In genomic region chr11:116253076-116253600, GRCm38 (mm10) we compare ENCODE assay signal across 31 mouse cellular contexts. TPM values are rescaled to one million over a fixed set of nuclear protein-coding genes. Genes with fewer than 3 reads are reported as not detected.
A peak's percentile ranks its signal among the peaks of the same experiment; 100 is the strongest.
DNase-seq lines count a peak whose midpoint lies in the region; ATAC-seq lines count a peak whose summit lies in the region.
"Had no signal": no experiment of that assay in that cellular context is flagged by ENCODE, and none has a peak within 500 bp of the region (broad histone marks: within the 10 kb centered on the region; RNA-seq: fewer than 3 reads in every experiment).

No protein-coding gene starts in this region.

- WGBS in kidney, embryonic 14.5 days, result 69% methylated on average over 3 of the region's 3 CpGs
- WGBS in hindbrain, embryonic 12.5 days, result 85% methylated on average over 3 of the region's 3 CpGs
- 87% methylated on average over 3 of the region's 3 CpGs for whole genome bisulfite sequencing in intestine, embryonic 15.5 days

- H3K9ac ChIP-seq in kidney, embryonic 14.5 days (ENCODE audit: low read depth, low read length), result no peak overlapping the region
- H3K9ac ChIP-seq in hindbrain, embryonic 12.5 days, result no peak overlapping the region
- H3K9ac ChIP-seq in intestine, embryonic 15.5 days, result no peak overlapping the region
- H3K9ac ChIP-seq: embryonic facial prominence, embryonic 15.5 days; forebrain, embryonic 12.5 days; heart, embryonic 13.5 days; liver, embryonic 12.5 days; liver, postnatal 0 days; midbrain, embryonic 12.5 days; neural tube, embryonic 12.5 days had no signal

- DNase-seq in kidney, adult 18-20 months, result peak; percentile 41
- peak; percentile 22 for DNase-seq in CD4-positive helper T cell, adult 2 months (ENCODE audit: low read depth, low spot score)
- peak; percentile 48 to 73 for DNase-seq in kidney, postnatal 36 days
- DNase-seq in thymus, postnatal 25 days, result peak; percentile 45
- DNase-seq: adrenal gland, postnatal 14 days; cerebellum, adult 18-20 months; cerebellum, postnatal 10 days; gastrocnemius, postnatal 10 days; heart, postnatal 10 days; layer of hippocampus, postnatal 36 days; left cerebral cortex, postnatal 4 days; liver, postnatal 0 days; lung, postnatal 36 days; right cerebral cortex, postnatal 4 days had no signal

- no peak for ATAC-seq in kidney, embryonic 14.5 days (ENCODE audit: low FRiP score, low TSS enrichment)
- no peak for ATAC-seq in hindbrain, embryonic 12.5 days (ENCODE audit: low FRiP score)
- ATAC-seq in intestine, embryonic 15.5 days, result no peak
- ATAC-seq in inflammation-experienced regulatory T-cells, adult 6 months, result no peak
- ATAC-seq: CD4-positive, CD25-positive, alpha-beta regulatory T cell, adult 4 months; hindbrain, postnatal 0 days; liver, embryonic 12.5 days; liver, postnatal 0 days had no signal

- peaks cover 89% of the 10 kb centered on the region for H3K36me3 ChIP-seq in kidney, embryonic 14.5 days (ENCODE audit: control insufficient read depth, insufficient read depth, low read length)
- H3K36me3 ChIP-seq in hindbrain, embryonic 12.5 days, result peaks cover 93% of the 10 kb centered on the region
- H3K36me3 ChIP-seq in intestine, embryonic 15.5 days, result peaks cover 74% of the 10 kb centered on the region

- no peaks in the 10 kb centered on the region for H3K27me3 ChIP-seq in kidney, embryonic 14.5 days (ENCODE audit: control insufficient read depth, insufficient read depth, low read length)
- H3K27me3 ChIP-seq in hindbrain, embryonic 12.5 days, result no peaks in the 10 kb centered on the region
- H3K27me3 ChIP-seq in intestine, embryonic 15.5 days (replicated peaks), result no peaks in the 10 kb centered on the region
- H3K27me3 ChIP-seq: embryonic facial prominence, embryonic 15.5 days; forebrain, embryonic 12.5 days; heart, embryonic 13.5 days; liver, embryonic 12.5 days; midbrain, embryonic 12.5 days; neural tube, embryonic 12.5 days had no signal

- H3K4me2 ChIP-seq in kidney, embryonic 14.5 days (replicated peaks; ENCODE audit: low read depth, low read length), result no peak overlapping the region
- no peak overlapping the region for H3K4me2 ChIP-seq in hindbrain, embryonic 12.5 days (replicated peaks)
- H3K4me2 ChIP-seq in intestine, embryonic 15.5 days (replicated peaks), result no peak overlapping the region
- H3K4me2 ChIP-seq: embryonic facial prominence, embryonic 15.5 days; forebrain, embryonic 12.5 days; heart, embryonic 13.5 days; liver, embryonic 12.5 days; midbrain, embryonic 12.5 days; neural tube, embryonic 12.5 days had no signal

- no peaks in the 10 kb centered on the region for H3K4me1 ChIP-seq in kidney, embryonic 14.5 days (ENCODE audit: control insufficient read depth, insufficient read depth, low read length)
- no peaks in the 10 kb centered on the region for H3K4me1 ChIP-seq in hindbrain, embryonic 12.5 days
- H3K4me1 ChIP-seq in intestine, embryonic 15.5 days (replicated peaks), result 0 out of 2 replicates have a peak, but pooled peaks cover 4% of the 10 kb centered on the region
- H3K4me1 ChIP-seq: embryonic facial prominence, embryonic 10.5 days; forebrain, embryonic 12.5 days; midbrain, embryonic 12.5 days; neural tube, embryonic 12.5 days had no signal

- no peaks in the 10 kb centered on the region for H3K9me3 ChIP-seq in kidney, embryonic 14.5 days (ENCODE audit: control insufficient read depth, low read length)
- no peaks in the 10 kb centered on the region for H3K9me3 ChIP-seq in hindbrain, embryonic 12.5 days (replicated peaks)
- H3K9me3 ChIP-seq in intestine, embryonic 15.5 days, result no peaks in the 10 kb centered on the region
- H3K9me3 ChIP-seq: embryonic facial prominence, embryonic 10.5 days; embryonic facial prominence, embryonic 15.5 days; forebrain, embryonic 12.5 days; heart, embryonic 13.5 days; liver, embryonic 12.5 days; midbrain, embryonic 12.5 days; neural tube, embryonic 12.5 days had no signal

- H3K4me3 ChIP-seq in kidney, embryonic 14.5 days (ENCODE audit: low read length), result no peak overlapping the region
- H3K4me3 ChIP-seq in hindbrain, embryonic 12.5 days, result no peak overlapping the region
- no peak overlapping the region for H3K4me3 ChIP-seq in intestine, embryonic 15.5 days (replicated peaks)
- H3K4me3 ChIP-seq: embryonic facial prominence, embryonic 10.5 days; embryonic facial prominence, embryonic 15.5 days; forebrain, embryonic 12.5 days; heart, embryonic 13.5 days; liver, embryonic 12.5 days; midbrain, embryonic 12.5 days; myocyte; neural tube, embryonic 12.5 days had no signal

- H3K27ac ChIP-seq in kidney, embryonic 14.5 days (ENCODE audit: low read depth, low read length), result no peak overlapping the region
- no peak overlapping the region for H3K27ac ChIP-seq in hindbrain, embryonic 12.5 days
- H3K27ac ChIP-seq in intestine, embryonic 15.5 days, result no peak overlapping the region
- H3K27ac ChIP-seq: embryonic facial prominence, embryonic 10.5 days; embryonic facial prominence, embryonic 15.5 days; forebrain, embryonic 12.5 days; heart, embryonic 13.5 days; hindbrain, postnatal 0 days; liver, embryonic 12.5 days; midbrain, embryonic 12.5 days; neural tube, embryonic 12.5 days; stomach, postnatal 0 days had no signal

RNA-seq across cellular contexts. Expression of gene Evpl, which starts 15.3 kb away (rescaled TPM):
- 1.4 and 2.6 TPM in 2 replicates for polyA plus RNA-seq in kidney, embryonic 14.5 days (2014; fragmentation: Nextera tagmentation; extraction: Ambion mirVana)
- 1.0 and 1.3 TPM in 2 replicates for polyA plus RNA-seq in hindbrain, embryonic 12.5 days (2016; fragmentation: Nextera tagmentation; extraction: Ambion mirVana)
- polyA plus RNA-seq in intestine, embryonic 15.5 days (2015; fragmentation: Nextera tagmentation; extraction: Ambion mirVana), result 3.3 and 3.4 TPM in 2 replicates
- not detected for polyA plus RNA-seq in inflammation-experienced regulatory T-cells, adult 6 months (2017; shearing (Covaris generic))
- polyA plus RNA-seq: CD4-positive, CD25-positive, alpha-beta regulatory T cell, adult 4 months had no signal

RNA-seq across cellular contexts. Expression of gene Srp68, which starts 20.9 kb away (rescaled TPM):
- 60.6 and 85.6 TPM in 2 replicates for polyA plus RNA-seq in kidney, embryonic 14.5 days (2014; fragmentation: Nextera tagmentation; extraction: Ambion mirVana)
- polyA plus RNA-seq in hindbrain, embryonic 12.5 days (2016; fragmentation: Nextera tagmentation; extraction: Ambion mirVana), result 85.2 and 88.0 TPM in 2 replicates
- polyA plus RNA-seq in intestine, embryonic 15.5 days (2015; fragmentation: Nextera tagmentation; extraction: Ambion mirVana), result 95.2 and 96.7 TPM in 2 replicates
- 10 to 100 TPM; 40.4 to 44.2 (median 42.3) TPM for polyA plus RNA-seq in inflammation-experienced regulatory T-cells, adult 6 months (2017; shearing (Covaris generic))

RNA-seq across cellular contexts. Expression of gene Galr2, which starts 27.6 kb away (rescaled TPM):
- polyA plus RNA-seq in kidney, embryonic 14.5 days (2014; fragmentation: Nextera tagmentation; extraction: Ambion mirVana), result 0.13 TPM in 1 of 2 replicates, not detected in the other
- 0.53 and 0.56 TPM in 2 replicates for polyA plus RNA-seq in hindbrain, embryonic 12.5 days (2016; fragmentation: Nextera tagmentation; extraction: Ambion mirVana)
- polyA plus RNA-seq in intestine, embryonic 15.5 days (2015; fragmentation: Nextera tagmentation; extraction: Ambion mirVana), result 0.19 and 0.21 TPM in 2 replicates
- not detected for polyA plus RNA-seq in inflammation-experienced regulatory T-cells, adult 6 months (2017; shearing (Covaris generic))
- polyA plus RNA-seq: CD4-positive, CD25-positive, alpha-beta regulatory T cell, adult 4 months; cortical plate, adult 2 months; heart, embryonic 13.5 days; liver, embryonic 12.5 days; liver, postnatal 0 days; spleen, adult 2 months had no signal

RNA-seq across cellular contexts. Expression of gene Exoc7, which starts 53.9 kb away (rescaled TPM):
- 49.6 and 66.3 TPM in 2 replicates for polyA plus RNA-seq in kidney, embryonic 14.5 days (2014; fragmentation: Nextera tagmentation; extraction: Ambion mirVana)
- 82.8 and 89.1 TPM in 2 replicates for polyA plus RNA-seq in hindbrain, embryonic 12.5 days (2016; fragmentation: Nextera tagmentation; extraction: Ambion mirVana)
- polyA plus RNA-seq in intestine, embryonic 15.5 days (2015; fragmentation: Nextera tagmentation; extraction: Ambion mirVana), result 52.1 and 52.5 TPM in 2 replicates
- 10 to 100 TPM; 70.3 to 96.0 (median 70.6) TPM for polyA plus RNA-seq in inflammation-experienced regulatory T-cells, adult 6 months (2017; shearing (Covaris generic))

RNA-seq across cellular contexts. Expression of gene Acox1, which starts 54.3 kb away (rescaled TPM):
- 16.3 and 27.4 TPM in 2 replicates for polyA plus RNA-seq in kidney, embryonic 14.5 days (2014; fragmentation: Nextera tagmentation; extraction: Ambion mirVana)
- polyA plus RNA-seq in hindbrain, embryonic 12.5 days (2016; fragmentation: Nextera tagmentation; extraction: Ambion mirVana), result 43.8 and 45.9 TPM in 2 replicates
- polyA plus RNA-seq in intestine, embryonic 15.5 days (2015; fragmentation: Nextera tagmentation; extraction: Ambion mirVana), result 56.9 and 59.4 TPM in 2 replicates
- 10 to 100 TPM; 10.3 to 14.2 (median 13.6) TPM for polyA plus RNA-seq in inflammation-experienced regulatory T-cells, adult 6 months (2017; shearing (Covaris generic))
